Mouse (Mus musculus) stomach, postnatal 0 days (tissue): Measurements from ENCODE around the gene Nipal3. TPM values are rescaled to one million over a fixed set of nuclear protein-coding genes. Genes with fewer than 3 reads are reported as not detected.

Experiments
- ATAC-seq: fragments of 200-750 bp; cut with Nextera tagmentation; 2 replicates; pipeline ENCODE4 v1.8.0; 2017; ENCODE audit not compliant: low FRiP score, low TSS enrichment
- DNase-seq: peaks from one replicate; pipeline ENCODE4 v3.0.0-alpha.2; 2016; ENCODE audit warnings: low spot score
- H3K27ac ChIP-seq: fragments of 300-500 bp; sonication (generic); replicated peaks from 2 replicates; pipeline ENCODE4 v1.5.1; 2014; ENCODE audit warnings: mild to moderate bottlenecking, control low read depth
- H3K27me3 ChIP-seq: fragments of 300-500 bp; sonication (generic); 2 replicates; pipeline ENCODE4 v1.6.1; 2014; ENCODE audit warnings: low read length; ENCODE audit not compliant: control insufficient read depth, insufficient read depth
- H3K36me3 ChIP-seq: fragments of 300-500 bp; sonication (generic); 2 replicates; pipeline ENCODE4 v1.6.1; 2014; ENCODE audit warnings: low read length, mixed read lengths; ENCODE audit not compliant: control insufficient read depth, insufficient read depth
- H3K4me1 ChIP-seq: fragments of 300-500 bp; sonication (generic); replicated peaks from 2 replicates; pipeline ENCODE4 v1.6.1; 2014; ENCODE audit warnings: antibody characterized with exemption; ENCODE audit not compliant: control insufficient read depth, insufficient read depth
- H3K4me2 ChIP-seq: fragments of 300-500 bp; sonication (generic); replicated peaks from 2 replicates; pipeline ENCODE4 v1.6.1; 2014; ENCODE audit warnings: low read depth, mild to moderate bottlenecking, control low read depth, moderate library complexity
- H3K4me3 ChIP-seq: fragments of 300-500 bp; sonication (generic); 2 replicates; pipeline ENCODE4 v1.5.1; 2014; ENCODE audit warnings: low read depth, low read length, control low read depth
- H3K9ac ChIP-seq: fragments of 300-500 bp; sonication (generic); 2 replicates; pipeline ENCODE4 v1.6.1; 2014; ENCODE audit warnings: mild to moderate bottlenecking, low read length, control low read depth, mixed read lengths
- H3K9me3 ChIP-seq: fragments of 300-500 bp; sonication (generic); 2 replicates; pipeline ENCODE4 v1.6.1; 2016; ENCODE audit warnings: low read length; ENCODE audit not compliant: control insufficient read depth
- CTCF ChIP-seq: IDR thresholded peaks from 2 replicates; pipeline ENCODE4 v1.5.1; 2016; ENCODE audit warnings: antibody characterized with exemption, low read depth, mild to moderate bottlenecking, moderate library complexity
- EP300 ChIP-seq: optimal IDR thresholded peaks from 2 replicates; pipeline ENCODE3; 2016; ENCODE audit warnings: antibody characterized with exemption
- WGBS: fragments of 180-500 bp; shearing (Covaris S2); extraction: QIAGEN DNeasy Blood & Tissue Kit; methylation state at CpG from one replicate; pipeline ENCODE4 v1.1.7; 2014; 5-methylcytosine and 5-hydroxymethylcytosine counted together
- polyA plus RNA-seq: library from polyadenylated mRNA; unstranded; fragments of >200 nt; fragmentation: Nextera tagmentation; extraction: Ambion mirVana; gene quantifications from 2 replicates; pipeline ENCODE4 v1.2.1, GENCODE M21; 2015

The Nipal3 gene
- polyA plus RNA-seq, 1 experiment from 2014 or later, result 5.3 TPM

- H3K9ac ChIP-seq, result no peak overlapping the region
- H3K9me3 ChIP-seq, result no peaks in the 10 kb centered on the region
- 0 out of 2 replicates have a peak, but pooled peaks cover 7% of the 10 kb centered on the region for H3K4me1 ChIP-seq
- TF ChIP-seq EP300 (no peak), CTCF (no peak)
- no peaks in the 10 kb centered on the region for H3K27me3 ChIP-seq
- H3K36me3 ChIP-seq, result no peaks in the 10 kb centered on the region
- no peak overlapping the region for H3K4me2 ChIP-seq
- DNase-seq, result no peak
- WGBS, result 73% methylated on average over 4 of the region's 4 CpGs
- no peak overlapping the region for H3K4me3 ChIP-seq
- H3K27ac ChIP-seq, result no peak overlapping the region
- no peak for ATAC-seq
Measured at GRCm38 (mm10) chr4:135429383-135429782, 65.5 kb downstream of the Nipal3 start.

GRCm38 (mm10) chr4:135426587-135426986, 68.3 kb downstream of the Nipal3 start:
- TF ChIP-seq CTCF, result no peak
- no peak for TF ChIP-seq EP300
- ATAC-seq, result no peak
- no peak overlapping the region for H3K4me3 ChIP-seq
- no peak overlapping the region for H3K4me2 ChIP-seq
- no peak for DNase-seq
- H3K4me1 ChIP-seq, result 0 out of 2 replicates have a peak, but pooled peaks cover 3% of the 10 kb centered on the region
- WGBS, result 86% methylated on average over 7 of the region's 7 CpGs
- no peaks in the 10 kb centered on the region for H3K9me3 ChIP-seq
- no peak overlapping the region for H3K9ac ChIP-seq
- H3K27ac ChIP-seq, result no peak overlapping the region
- H3K27me3 ChIP-seq, result no peaks in the 10 kb centered on the region
- H3K36me3 ChIP-seq, result peaks cover 6% of the 10 kb centered on the region; the same call in 1 of the 2 replicates

GRCm38 (mm10) chr4:135425625-135426024, 69.2 kb downstream of the Nipal3 start:
- Histone ChIP-seq H3K4me1 (0 out of 2 replicates have a peak, but pooled peaks cover 3% of the 10 kb centered on the region), H3K9me3 (no peaks in the 10 kb centered on the region), H3K4me3 (no peak overlapping the region), H3K36me3 (peaks cover 8% of the 10 kb centered on the region), H3K27ac (no peak overlapping the region), H3K27me3 (no peaks in the 10 kb centered on the region), H3K4me2 (no peak overlapping the region), H3K9ac (no peak overlapping the region)
- ATAC-seq (no peak), DNase-seq (no peak)
- WGBS, result 61% methylated on average over 9 of the region's 9 CpGs
- TF ChIP-seq EP300, result no peak
- no peak for TF ChIP-seq CTCF

GRCm38 (mm10) chr4:135420961-135421360, 73.9 kb downstream of the Nipal3 start:
- Histone ChIP-seq H3K36me3 (peaks cover 31% of the 10 kb centered on the region), H3K4me1 (no peaks in the 10 kb centered on the region), H3K4me2 (no peak overlapping the region), H3K27me3 (no peaks in the 10 kb centered on the region), H3K9me3 (no peaks in the 10 kb centered on the region), H3K4me3 (no peak overlapping the region), H3K27ac (no peak overlapping the region), H3K9ac (no peak overlapping the region)
- TF ChIP-seq EP300 (no peak), CTCF (no peak)
- ATAC-seq (no peak), DNase-seq (no peak)
- WGBS, result 96% methylated on average over 13 of the region's 13 CpGs

GRCm38 (mm10) chr4:135420416-135420815, 74.4 kb downstream of the Nipal3 start:
- DNase-seq (no peak), ATAC-seq (no peak)
- Histone ChIP-seq H3K9me3 (no peaks in the 10 kb centered on the region), H3K27me3 (no peaks in the 10 kb centered on the region), H3K27ac (no peak overlapping the region), H3K36me3 (peaks cover 32% of the 10 kb centered on the region), H3K4me1 (no peaks in the 10 kb centered on the region), H3K4me2 (no peak overlapping the region), H3K9ac (no peak overlapping the region), H3K4me3 (no peak overlapping the region)
- TF ChIP-seq CTCF, result no peak
- no peak for TF ChIP-seq EP300
- 77% methylated on average over 11 of the region's 11 CpGs for WGBS

- no peaks in the 10 kb centered on the region for H3K9me3 ChIP-seq
- no peak overlapping the region for H3K27ac ChIP-seq
- no peak for ATAC-seq
- DNase-seq, result no peak
- no peak overlapping the region for H3K4me2 ChIP-seq
- H3K9ac ChIP-seq, result no peak overlapping the region
- H3K27me3 ChIP-seq, result no peaks in the 10 kb centered on the region
- no peak for TF ChIP-seq EP300
- TF ChIP-seq CTCF, result no peak
- 79% methylated on average over 21 of the region's 21 CpGs for WGBS
- peaks cover 32% of the 10 kb centered on the region for H3K36me3 ChIP-seq
- H3K4me1 ChIP-seq, result no peaks in the 10 kb centered on the region
- no peak overlapping the region for H3K4me3 ChIP-seq
Measured at GRCm38 (mm10) chr4:135419996-135420395, 74.8 kb downstream of the Nipal3 start.
